Mouse (Mus musculus) CD4-positive, CD25-positive, alpha-beta regulatory T cell, adult 9 weeks (primary cell): ENCODE measurements around the gene Ajap1. TPM values are rescaled to one million over a fixed set of nuclear protein-coding genes. Genes with fewer than 3 reads are reported as not detected.

ENCODE experiments used
- polyA plus RNA-seq: library from polyadenylated mRNA; unstranded; fragments of 100-300 nt; shearing (Covaris generic); gene quantifications from one replicate; pipeline ENCODE4 v1.2.1, GENCODE M21; 2017

Ajap1 gene
- not detected for polyA plus RNA-seq

DNA sequence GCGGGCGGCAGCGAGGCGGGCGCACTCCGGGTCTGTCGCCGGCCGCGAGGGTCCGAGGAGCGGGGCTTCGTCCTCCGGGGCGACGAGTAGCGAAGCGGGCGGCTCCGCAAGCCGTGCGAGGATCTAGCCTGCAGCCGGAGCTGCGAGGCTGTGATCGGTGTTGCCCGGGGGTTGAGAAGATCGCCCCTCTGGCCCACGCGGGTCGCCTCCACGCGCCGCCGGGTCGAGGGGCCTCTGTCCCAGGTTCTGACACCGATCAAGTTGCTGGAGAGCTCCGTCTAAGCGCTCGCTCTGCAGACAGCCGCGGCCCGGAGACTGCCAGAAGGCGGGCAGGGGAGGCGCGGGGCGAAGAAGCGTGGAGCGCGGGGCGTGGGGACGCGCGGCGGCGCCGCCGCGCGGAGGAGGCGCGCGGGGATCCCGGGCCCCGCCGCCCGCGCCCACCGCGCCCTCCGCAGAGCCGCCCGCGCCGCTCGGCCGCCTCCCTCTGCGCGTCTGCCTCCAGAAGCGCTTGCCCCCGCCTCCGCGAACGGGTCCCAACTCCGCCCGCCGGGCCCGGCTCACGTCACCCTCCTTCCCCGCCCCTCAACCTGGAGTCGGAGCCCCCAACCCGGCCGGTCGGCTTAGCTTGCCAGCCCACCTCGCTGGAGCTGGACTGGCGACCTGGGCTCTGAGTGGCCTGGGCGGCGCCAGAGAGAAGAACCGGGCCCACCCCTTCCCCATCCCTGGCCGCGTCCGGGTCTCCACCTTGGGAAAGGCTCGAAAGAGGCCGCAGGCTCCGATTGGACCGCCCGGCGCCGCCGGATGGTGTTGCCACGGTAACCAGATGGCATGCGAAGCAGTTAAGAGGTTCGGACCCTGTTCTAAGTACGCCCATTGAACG lies at the start of gene Ajap1:
TSS of gene Ajap1 (minus strand) at position 353 of the 880 bp plus-strand sequence.

